Mouse (Mus musculus): ENCODE data around the gene Lgals3bp. TPM values are rescaled to one million over a fixed set of nuclear protein-coding genes. Genes with fewer than 3 reads are reported as not detected.

Gene Lgals3bp
- polyA plus RNA-seq, 1 experiment = 52.7 TPM

GRCm38 (mm10) chr11:118409106-118410072 is 7.5 kb upstream of the Lgals3bp start:
- H3K27ac ChIP-seq (ENCODE audit: control insufficient read depth, insufficient read depth, low read depth, low read length, poor library complexity) = no peak overlapping the region; the same call in 1 of the 2 replicates
- 76% methylated on average over 12 of the region's 12 CpGs for WGBS
- peaks cover 1% of the 10 kb centered on the region for H3K4me1 ChIP-seq (ENCODE audit: control insufficient read depth, insufficient read depth, low read length)
- no peak for TF ChIP-seq POLR2A (IDR thresholded peaks at IDR 0.05; ENCODE audit: borderline replicate concordance, control insufficient read depth, low read depth, low read length)
- TF ChIP-seq CTCF (IDR thresholded peaks at IDR 0.05; ENCODE audit: control insufficient read depth, insufficient read depth, low read length) = no peak
- H3K4me3 ChIP-seq (replicated peaks; ENCODE audit: control insufficient read depth, low read depth, low read length) = no peak overlapping the region

DNA sequence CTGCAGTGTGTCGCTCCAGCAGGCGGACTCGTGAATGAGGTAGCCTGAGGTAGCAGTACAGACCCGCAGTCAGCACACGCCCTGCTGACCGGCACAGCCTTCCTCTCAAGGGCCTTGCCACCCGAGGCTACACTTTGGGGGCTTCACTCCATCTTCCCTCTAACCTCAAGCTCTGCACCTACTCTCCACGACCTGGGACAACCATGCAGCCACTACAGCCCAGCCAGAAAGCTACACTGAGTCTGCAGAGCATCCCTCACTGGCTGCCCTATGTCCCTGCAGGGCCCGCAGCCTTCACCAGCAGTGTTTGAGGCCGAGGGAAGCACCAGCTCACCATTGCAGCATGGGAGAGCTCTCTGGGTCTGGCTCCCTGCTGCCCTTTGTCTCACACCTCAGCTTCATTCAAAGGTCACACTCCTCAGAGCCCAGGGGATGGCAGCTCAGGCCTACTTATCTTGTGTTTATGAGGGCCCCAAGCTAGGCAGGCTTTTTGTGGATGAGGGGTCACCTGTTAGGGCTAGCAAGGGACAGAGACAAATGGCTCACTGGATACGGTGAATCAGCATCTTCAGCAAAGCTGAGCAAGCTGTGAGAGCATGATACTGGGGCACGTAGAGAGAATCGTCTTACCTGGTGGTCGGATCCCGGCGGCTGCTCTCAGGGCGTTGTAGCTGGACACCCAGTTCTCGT is 6.3 kb upstream of the Lgals3bp start:
- H3K27ac ChIP-seq (ENCODE audit: control insufficient read depth, insufficient read depth, low read depth, low read length, poor library complexity) = no peak overlapping the region
- peaks cover 1% of the 10 kb centered on the region for H3K4me1 ChIP-seq (ENCODE audit: control insufficient read depth, insufficient read depth, low read length)
- TF ChIP-seq CTCF (IDR thresholded peaks at IDR 0.05; ENCODE audit: control insufficient read depth, insufficient read depth, low read length) (no peak), POLR2A (IDR thresholded peaks at IDR 0.05; ENCODE audit: borderline replicate concordance, control insufficient read depth, low read depth, low read length) (no peak)
- H3K4me3 ChIP-seq (replicated peaks; ENCODE audit: control insufficient read depth, low read depth, low read length) = no peak overlapping the region
- WGBS = 88% methylated on average over 18 of the region's 18 CpGs

DNA sequence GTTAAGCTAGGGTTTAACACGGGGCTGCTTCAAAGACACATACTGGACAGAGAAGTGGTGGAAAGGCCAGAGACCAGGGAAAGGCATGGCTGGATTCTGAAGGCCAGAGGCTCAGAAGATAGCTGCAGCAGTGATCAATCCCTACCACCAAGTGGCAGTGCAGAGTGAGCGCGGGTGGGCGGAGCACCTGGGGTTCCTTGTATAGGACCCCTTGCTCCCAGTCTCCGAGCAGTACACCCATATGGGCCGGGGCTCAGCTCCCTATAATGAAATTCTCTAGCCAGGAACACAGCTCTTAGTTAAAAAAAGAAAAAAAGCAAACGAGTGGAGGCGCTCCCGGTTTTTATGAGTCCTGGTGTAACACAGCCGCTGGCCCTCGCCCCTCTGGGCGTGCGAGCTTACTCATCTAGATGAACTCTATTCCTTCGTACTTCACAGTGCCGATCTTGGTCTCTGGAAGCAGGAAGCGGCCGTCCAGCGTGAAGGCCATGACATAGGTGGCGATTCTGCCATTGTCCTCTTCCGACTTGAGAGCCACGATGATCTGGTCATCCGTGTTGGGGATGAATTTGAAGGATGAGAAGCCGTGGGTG is 5.5 kb upstream of the Lgals3bp start:
- TF ChIP-seq POLR2A (IDR thresholded peaks at IDR 0.05; ENCODE audit: borderline replicate concordance, control insufficient read depth, low read depth, low read length) (no peak), CTCF (IDR thresholded peaks at IDR 0.05; ENCODE audit: control insufficient read depth, insufficient read depth, low read length) (no peak)
- Histone ChIP-seq H3K4me3 (replicated peaks; ENCODE audit: control insufficient read depth, low read depth, low read length) (no peak overlapping the region), H3K4me1 (ENCODE audit: control insufficient read depth, insufficient read depth, low read length) (peaks cover 1% of the 10 kb centered on the region), H3K27ac (ENCODE audit: control insufficient read depth, insufficient read depth, low read depth, low read length, poor library complexity) (no peak overlapping the region)
- WGBS = 91% methylated on average over 23 of the region's 23 CpGs

- no peak for TF ChIP-seq CTCF (IDR thresholded peaks at IDR 0.05; ENCODE audit: control insufficient read depth, insufficient read depth, low read length)
- TF ChIP-seq POLR2A (IDR thresholded peaks at IDR 0.05; ENCODE audit: borderline replicate concordance, control insufficient read depth, low read depth, low read length) = no peak
- 78% methylated on average over 5 of the region's 5 CpGs for WGBS
- peaks cover 4% of the 10 kb centered on the region for H3K4me1 ChIP-seq (ENCODE audit: control insufficient read depth, insufficient read depth, low read length)
- H3K4me3 ChIP-seq (replicated peaks; ENCODE audit: control insufficient read depth, low read depth, low read length) = no peak overlapping the region
- no peak overlapping the region for H3K27ac ChIP-seq (ENCODE audit: control insufficient read depth, insufficient read depth, low read depth, low read length, poor library complexity)
Observed at GRCm38 (mm10) chr11:118406521-118406920, 4.6 kb upstream of the Lgals3bp start.

DNA sequence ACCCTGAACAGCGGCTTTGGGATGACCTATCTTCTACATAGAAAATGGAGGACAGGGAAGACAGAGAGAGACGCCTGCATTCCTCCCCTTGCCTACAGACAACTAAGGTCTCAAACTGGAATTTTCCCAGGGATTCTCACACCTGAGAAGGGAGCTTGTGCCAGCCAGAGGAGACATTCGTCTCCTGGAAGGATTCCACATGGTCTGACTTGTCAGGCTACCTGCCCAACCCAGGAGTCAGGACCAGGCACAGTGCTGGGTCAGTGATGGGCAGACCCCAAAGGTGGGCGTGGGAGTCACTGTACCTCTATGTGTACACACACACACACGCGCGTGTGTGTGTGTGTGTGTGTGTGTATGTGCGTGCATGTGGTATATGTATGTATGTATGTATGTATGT is 3.4 kb upstream of the Lgals3bp start:
- no peak overlapping the region for H3K27ac ChIP-seq (ENCODE audit: control insufficient read depth, insufficient read depth, low read depth, low read length, poor library complexity)
- 90% methylated on average over 8 of the region's 8 CpGs for WGBS
- peaks cover 4% of the 10 kb centered on the region for H3K4me1 ChIP-seq (ENCODE audit: control insufficient read depth, insufficient read depth, low read length)
- H3K4me3 ChIP-seq (replicated peaks; ENCODE audit: control insufficient read depth, low read depth, low read length) = no peak overlapping the region
- no peak for TF ChIP-seq POLR2A (IDR thresholded peaks at IDR 0.05; ENCODE audit: borderline replicate concordance, control insufficient read depth, low read depth, low read length)

DNA sequence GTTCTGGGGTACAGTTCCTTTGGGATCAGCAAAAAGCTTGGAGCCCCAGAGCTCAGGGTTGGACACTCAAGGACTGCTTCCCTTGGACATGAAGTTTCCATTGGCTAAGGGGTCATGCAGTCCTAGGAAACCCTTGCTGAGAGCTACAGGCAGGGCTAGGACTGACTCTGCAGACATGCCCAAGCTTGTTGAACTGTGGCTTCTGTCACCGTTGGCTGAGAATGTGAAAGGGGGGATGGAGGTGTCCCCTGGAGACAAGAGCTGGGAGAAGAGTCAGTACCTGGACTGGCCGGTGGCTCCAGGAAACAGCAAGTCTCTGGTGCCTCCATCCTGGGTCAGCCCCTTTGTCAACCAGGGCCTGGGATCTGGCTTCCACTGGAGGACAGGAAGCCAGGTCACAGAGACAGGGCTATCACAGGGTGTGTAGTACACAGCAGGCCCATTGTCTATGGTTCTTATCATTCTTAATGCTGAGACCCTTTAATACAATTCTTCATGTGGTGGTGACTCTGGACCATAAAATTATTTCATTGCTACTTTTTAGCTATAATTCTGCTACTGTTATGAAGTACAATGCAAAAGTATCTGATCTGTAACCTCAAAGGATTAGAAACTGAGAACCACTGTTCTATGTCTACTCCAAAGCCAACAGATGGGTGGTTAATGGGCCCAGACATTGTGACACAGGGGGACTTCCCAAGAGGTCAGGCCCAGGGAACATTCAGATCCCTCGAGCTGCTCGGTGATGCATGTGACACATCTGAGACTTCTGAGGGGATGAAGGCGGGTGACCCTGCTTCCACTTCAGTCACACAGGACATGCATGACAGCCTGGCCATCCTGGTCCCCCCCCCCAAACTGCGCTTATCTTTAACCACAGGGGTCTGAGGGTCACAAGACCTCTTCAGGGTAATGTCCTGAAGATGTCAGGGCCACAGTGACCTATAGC is 2.3 kb upstream of the Lgals3bp start:
- TF ChIP-seq POLR2A (IDR thresholded peaks at IDR 0.05; ENCODE audit: borderline replicate concordance, control insufficient read depth, low read depth, low read length) (no peak), CTCF (IDR thresholded peaks at IDR 0.05; ENCODE audit: control insufficient read depth, insufficient read depth, low read length) (no peak)
- Histone ChIP-seq H3K27ac (ENCODE audit: control insufficient read depth, insufficient read depth, low read depth, low read length, poor library complexity) (no peak overlapping the region; the same call in 1 of the 2 replicates), H3K4me1 (ENCODE audit: control insufficient read depth, insufficient read depth, low read length) (peaks cover 4% of the 10 kb centered on the region), H3K4me3 (replicated peaks; ENCODE audit: control insufficient read depth, low read depth, low read length) (no peak overlapping the region)
- WGBS = 67% methylated on average over 6 of the region's 6 CpGs

GRCm38 (mm10) chr11:118403183-118403582 is 1.3 kb upstream of the Lgals3bp start:
- TF ChIP-seq CTCF (IDR thresholded peaks at IDR 0.05; ENCODE audit: control insufficient read depth, insufficient read depth, low read length) = no peak
- no peak for TF ChIP-seq POLR2A (IDR thresholded peaks at IDR 0.05; ENCODE audit: borderline replicate concordance, control insufficient read depth, low read depth, low read length)
- Histone ChIP-seq H3K27ac (ENCODE audit: control insufficient read depth, insufficient read depth, low read depth, low read length, poor library complexity) (no peak overlapping the region), H3K4me3 (replicated peaks; ENCODE audit: control insufficient read depth, low read depth, low read length) (no peak overlapping the region), H3K4me1 (ENCODE audit: control insufficient read depth, insufficient read depth, low read length) (peaks cover 4% of the 10 kb centered on the region)
- 90% methylated on average over 2 of the region's 2 CpGs for WGBS

Measured in bone marrow, adult 2 months (tissue).